Mouse (Mus musculus) spleen, postnatal 4 days (tissue): ENCODE data around the gene Ankrd2.

ENCODE experiments used
- DNase-seq, 2 experiments: peaks; one replicate each; pipeline ENCODE4 v3.0.0; 2022; ENCODE audit warnings: low spot score in 2 of 2

Gene Ankrd2

GRCm38 (mm10) chr19:42035456-42036248 is at the start of gene Ankrd2:
Gene Ankrd2, plus strand, starts transcription at chr19:42036000.
- DNase-seq, result peak; percentile 74 to 86

GRCm38 (mm10) chr19:41987206-41987605 is 48.6 kb upstream of the Ankrd2 start:
- peak in 1 of 2 experiments; percentile 55 for DNase-seq

GRCm38 (mm10) chr19:41989810-41990209 is 46.0 kb upstream of the Ankrd2 start:
- peak in 1 of 2 experiments; percentile 61 for DNase-seq

- DNase-seq, result no peak
Observed at GRCm38 (mm10) chr19:41991926-41992477, 43.8 kb upstream of the Ankrd2 start.

GRCm38 (mm10) chr19:41992971-41993370 is 42.8 kb upstream of the Ankrd2 start:
- no peak for DNase-seq

GRCm38 (mm10) chr19:41993484-41993883 is 42.3 kb upstream of the Ankrd2 start:
- DNase-seq, result no peak

- no peak for DNase-seq
Observed at GRCm38 (mm10) chr19:41994023-41994422, 41.8 kb upstream of the Ankrd2 start.

GRCm38 (mm10) chr19:41995483-41995882 is 40.3 kb upstream of the Ankrd2 start:
- DNase-seq, result no peak

- DNase-seq, result no peak
Observed at GRCm38 (mm10) chr19:41997090-41997489, 38.7 kb upstream of the Ankrd2 start.

- DNase-seq, result no peak
Observed at GRCm38 (mm10) chr19:41998770-41999548, 36.8 kb upstream of the Ankrd2 start.

GRCm38 (mm10) chr19:41999688-42000283 is 36.0 kb upstream of the Ankrd2 start:
- DNase-seq, result no peak

GRCm38 (mm10) chr19:42000446-42000958 is 35.3 kb upstream of the Ankrd2 start:
- no peak for DNase-seq

GRCm38 (mm10) chr19:42001253-42001980 is 34.4 kb upstream of the Ankrd2 start:
- no peak for DNase-seq

GRCm38 (mm10) chr19:42004258-42004657 is 31.5 kb upstream of the Ankrd2 start:
- no peak for DNase-seq

- DNase-seq, result no peak
Observed at GRCm38 (mm10) chr19:42005616-42006015, 30.2 kb upstream of the Ankrd2 start.

- DNase-seq, result no peak
Observed at GRCm38 (mm10) chr19:42006568-42006967, 29.2 kb upstream of the Ankrd2 start.

GRCm38 (mm10) chr19:42008586-42008985 is 27.2 kb upstream of the Ankrd2 start:
- no peak for DNase-seq

- DNase-seq, result no peak
Observed at GRCm38 (mm10) chr19:42009067-42009466, 26.7 kb upstream of the Ankrd2 start.

GRCm38 (mm10) chr19:42010436-42010835 is 25.4 kb upstream of the Ankrd2 start:
- no peak for DNase-seq

GRCm38 (mm10) chr19:42011123-42011522 is 24.7 kb upstream of the Ankrd2 start:
- DNase-seq, result no peak

- DNase-seq, result no peak
Observed at GRCm38 (mm10) chr19:42014231-42014825, 21.5 kb upstream of the Ankrd2 start.
